Mouse (Mus musculus): Measurements from ENCODE around the gene Gm49776.

DNA sequence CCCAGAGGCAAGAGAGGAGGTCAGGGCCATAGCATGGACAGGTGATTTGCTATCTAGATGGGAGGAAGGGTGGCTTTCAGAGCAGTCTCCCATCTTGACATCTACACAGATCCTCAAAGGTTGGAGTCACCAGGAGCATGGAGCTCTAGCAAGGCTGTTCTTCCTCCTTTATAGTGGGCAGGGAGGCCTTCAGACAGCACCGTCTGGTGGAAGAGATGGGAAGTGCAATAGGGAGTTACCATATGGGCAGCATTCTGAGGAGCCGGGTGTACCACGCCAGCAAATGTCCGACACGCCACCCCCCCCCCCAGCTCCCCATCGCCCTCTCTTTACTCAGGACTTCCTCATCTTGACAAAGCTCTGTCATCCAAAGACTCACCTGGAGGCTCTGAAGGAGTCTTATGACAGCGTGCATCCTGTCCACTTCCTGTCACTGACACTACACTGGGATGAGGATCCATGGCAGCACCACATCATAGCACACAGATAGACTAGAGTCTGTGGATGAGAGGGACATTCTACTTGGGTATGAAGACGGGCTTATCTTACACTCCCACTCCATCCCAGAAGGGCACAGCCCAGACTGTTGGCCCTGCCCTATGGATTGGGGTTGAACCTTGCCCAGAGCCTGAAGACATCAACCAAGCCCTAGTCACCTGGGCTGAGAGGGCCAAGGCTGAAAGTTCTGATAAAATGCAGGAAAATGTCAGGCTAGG is 47.3 kb downstream of the Gm49776 start:
- TF ChIP-seq CTCF (IDR thresholded peaks at IDR 0.05; ENCODE audit: low read depth, low read length) (peak; percentile 91), GATA2 (IDR thresholded peaks at IDR 0.05; ENCODE audit: borderline replicate concordance, low read depth, low read length) (no peak), POLR2AphosphoS5 (IDR thresholded peaks at IDR 0.05; ENCODE audit: insufficient replicate concordance, low read depth, low read length) (no peak), GATA1 (IDR thresholded peaks at IDR 0.05; ENCODE audit: borderline replicate concordance, low read length) (no peak), TAL1 (conservative IDR thresholded peaks at IDR 0.05; ENCODE audit: low read depth, low read length) (no peak)

Measured in G1E (cell line).